Mouse (Mus musculus) megakaryocyte-erythroid progenitor cell, adult 5-6 weeks (primary cell): ENCODE measurements around the gene Nolc1. TPM values are rescaled to one million over a fixed set of nuclear protein-coding genes. Genes with fewer than 3 reads are reported as not detected.

Experiments
- ATAC-seq: replicated peaks from 2 replicates; pipeline ENCODE4 v1.8.0; 2016; ENCODE audit warnings: mild to moderate bottlenecking, inconsistent platforms; ENCODE audit not compliant: severe bottlenecking, poor library complexity, low FRiP score, low TSS enrichment
- total RNA-seq, 2 experiments: library from RNA; stranded (forward) in 1 of 2; stranded (reverse) in 1 of 2; fragments of 200-1000, 215-1000 nt in 1 of 2; fragments of >200 nt in 1 of 2; fragmentation: Nextera tagmentation in 1 of 2; gene quantifications; 2 replicates each; pipeline ENCODE4 v1.2.3; 2014 to 2017

The Nolc1 gene
- total RNA-seq, 2 experiments from 2014 or later, result 170 to 318 TPM

DNA sequence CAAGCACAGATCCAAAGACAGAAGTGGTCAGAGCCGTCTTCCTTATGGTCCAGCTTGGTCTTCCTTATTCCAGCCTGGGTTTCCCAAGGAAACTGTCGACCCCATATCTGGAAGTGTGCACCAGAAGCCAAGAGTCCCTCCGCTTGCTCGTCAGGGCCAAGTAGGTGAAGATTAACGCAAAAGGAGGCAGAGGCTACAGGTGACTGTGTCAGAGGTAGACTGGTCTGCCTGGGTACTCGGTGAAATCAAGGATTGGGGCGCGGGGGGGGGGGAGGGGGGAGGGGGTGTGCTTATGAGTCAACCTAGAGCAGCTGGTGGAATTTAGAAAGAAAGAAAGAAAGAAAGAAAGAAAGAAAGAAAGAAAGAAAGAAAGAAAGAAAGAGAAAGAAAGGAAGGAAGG, 55.6 kb downstream of the Nolc1 start:
- no peak for ATAC-seq

DNA sequence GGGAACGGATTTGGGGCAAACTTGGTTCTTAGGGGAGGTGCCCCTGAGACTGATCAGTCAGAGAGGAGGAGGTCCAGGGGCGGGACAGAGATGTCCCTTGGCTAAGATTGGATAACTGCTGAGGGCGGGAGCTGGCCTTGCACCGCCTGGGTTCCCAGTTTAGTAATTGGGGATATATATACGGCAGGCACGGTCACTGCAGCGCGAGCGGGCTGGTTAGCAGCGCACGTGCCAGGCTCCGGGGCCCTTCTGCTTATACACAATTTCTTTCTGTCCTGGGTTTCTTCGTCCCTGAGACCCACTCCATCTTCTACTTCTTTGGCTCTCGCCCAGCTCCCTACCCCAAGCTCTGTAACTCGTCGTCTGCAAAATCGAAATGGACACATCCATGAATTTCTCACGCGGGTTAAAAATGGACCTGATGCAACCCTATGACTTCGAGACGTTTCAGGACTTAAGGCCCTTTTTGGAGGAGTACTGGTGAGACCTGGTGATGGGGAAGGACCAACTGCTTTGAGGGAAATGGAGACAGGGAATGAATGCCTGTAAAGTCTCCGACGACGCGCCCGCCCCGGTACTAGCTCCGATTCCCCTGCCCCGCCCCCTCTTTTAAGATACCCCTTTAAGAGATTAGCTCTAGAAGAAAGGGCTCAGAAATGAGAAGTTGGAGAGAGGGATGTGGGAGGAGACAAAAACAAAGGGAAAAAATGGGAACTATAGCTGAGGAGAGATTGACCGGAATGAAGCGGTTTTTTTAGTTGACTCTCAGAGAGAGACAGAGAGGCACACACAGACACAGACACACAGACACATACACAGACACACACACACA, 56.2 kb downstream of the Nolc1 start, which contains the start of gene Elovl3:
TSS of gene Elovl3 (plus strand) at position 204 of the 832 bp plus-strand sequence.
- peak; percentile 70; the same call in 1 of the 2 replicates for ATAC-seq

DNA sequence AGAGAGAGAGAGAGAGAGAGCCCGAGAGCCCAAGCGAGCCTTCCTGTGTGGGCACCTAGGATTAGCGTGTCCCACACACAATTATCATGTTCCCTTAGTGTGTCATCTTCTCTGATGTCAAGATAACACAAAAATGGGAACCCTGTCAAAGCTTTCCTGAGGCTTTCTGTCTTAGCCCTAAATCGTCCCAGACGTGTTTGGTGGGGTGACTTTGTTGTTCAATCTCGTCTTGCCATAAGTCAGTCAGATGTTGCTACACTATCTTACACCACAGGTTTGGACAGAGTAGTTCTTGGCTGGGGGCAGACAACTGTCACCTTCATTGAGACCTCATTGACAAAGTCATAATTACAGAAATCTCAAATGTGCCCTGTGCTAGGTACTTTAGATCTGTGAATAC, 56.9 kb downstream of the Nolc1 start:
- no peak for ATAC-seq

Other genes with a start within 250 kb of the Nolc1 start
- gene Armh3, start 77.4 kb upstream of the Nolc1 start, total RNA-seq (2014; fragmentation: Nextera tagmentation), result 5.6 and 10.5 TPM in 2 replicates
- gene Armh3, start 77.4 kb upstream of the Nolc1 start, total RNA-seq (2017), result 4.6 and 8.2 TPM in 2 replicates
- gene Hps6, start 72.4 kb upstream of the Nolc1 start, total RNA-seq (2014; fragmentation: Nextera tagmentation), result 0.55 and 2.1 TPM in 2 replicates
- 2.0 and 3.8 TPM in 2 replicates for gene Hps6, start 72.4 kb upstream of the Nolc1 start, total RNA-seq (2017)
- gene Pprc1, start 31.0 kb upstream of the Nolc1 start, total RNA-seq (2014; fragmentation: Nextera tagmentation), result 139 and 168 TPM in 2 replicates
- gene Pprc1, start 31.0 kb upstream of the Nolc1 start, total RNA-seq (2017), result 21.3 and 28.9 TPM in 2 replicates
- 370 and 401 TPM in 2 replicates for gene Ldb1, start 30.6 kb upstream of the Nolc1 start, total RNA-seq (2014; fragmentation: Nextera tagmentation)
- gene Ldb1, start 30.6 kb upstream of the Nolc1 start, total RNA-seq (2017), result 268 and 296 TPM in 2 replicates
- gene Elovl3, start 56.0 kb downstream of the Nolc1 start, total RNA-seq (2014; fragmentation: Nextera tagmentation), result not detected in 2 replicates
- not detected in 2 replicates for gene Elovl3, start 56.0 kb downstream of the Nolc1 start, total RNA-seq (2017)
- gene Pitx3, start 72.5 kb downstream of the Nolc1 start, total RNA-seq (2014; fragmentation: Nextera tagmentation), result not detected in 2 replicates
- gene Pitx3, start 72.5 kb downstream of the Nolc1 start, total RNA-seq (2017), result not detected in 2 replicates
- 48.7 and 56.7 TPM in 2 replicates for gene Gbf1, start 76.6 kb downstream of the Nolc1 start, total RNA-seq (2014; fragmentation: Nextera tagmentation)
- 23.4 and 38.9 TPM in 2 replicates for gene Gbf1, start 76.6 kb downstream of the Nolc1 start, total RNA-seq (2017)
- 2.8 and 5.6 TPM in 2 replicates for gene Nfkb2, start 228.5 kb downstream of the Nolc1 start, total RNA-seq (2014; fragmentation: Nextera tagmentation)
- gene Nfkb2, start 228.5 kb downstream of the Nolc1 start, total RNA-seq (2017), result 4.9 and 6.1 TPM in 2 replicates